Mouse (Mus musculus): ENCODE results near the gene Isy1.

Isy1 gene

DNA sequence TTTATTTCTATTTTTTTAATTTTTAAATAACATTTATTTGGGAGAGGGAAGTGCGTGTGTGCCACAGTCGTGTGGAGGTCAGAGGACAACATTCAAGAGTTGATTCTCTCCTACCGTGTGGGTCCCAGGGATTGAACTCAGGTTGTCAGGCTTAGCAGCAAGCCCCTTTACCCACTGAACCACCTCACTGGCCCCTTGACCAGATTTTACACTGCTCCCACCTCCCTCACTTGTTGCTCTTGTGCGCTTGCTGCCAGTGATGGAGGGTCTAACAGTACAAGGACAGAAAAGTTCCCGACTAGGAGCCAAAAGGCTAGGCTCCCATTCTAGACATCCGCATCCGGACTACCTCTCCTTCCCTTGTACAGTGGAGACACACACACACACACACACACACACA lies 33.1 kb downstream of the Isy1 start:
- no peak for DNase-seq (ENCODE audit: low read depth, low spot score)

- no peak for DNase-seq (ENCODE audit: low read depth, low spot score)
Measured at GRCm38 (mm10) chr6:87804886-87805285, 33.7 kb downstream of the Isy1 start.

- DNase-seq (ENCODE audit: low read depth, low spot score) = no peak
Measured at GRCm38 (mm10) chr6:87804036-87804435, 34.6 kb downstream of the Isy1 start.

GRCm38 (mm10) chr6:87802462-87802861 lies 36.1 kb downstream of the Isy1 start:
- no peak for DNase-seq (ENCODE audit: low read depth, low spot score)

GRCm38 (mm10) chr6:87799576-87799975 lies 39.0 kb downstream of the Isy1 start:
- no peak for DNase-seq (ENCODE audit: low read depth, low spot score)

GRCm38 (mm10) chr6:87797321-87797720 lies 41.3 kb downstream of the Isy1 start:
- no peak for DNase-seq (ENCODE audit: low read depth, low spot score)

DNA sequence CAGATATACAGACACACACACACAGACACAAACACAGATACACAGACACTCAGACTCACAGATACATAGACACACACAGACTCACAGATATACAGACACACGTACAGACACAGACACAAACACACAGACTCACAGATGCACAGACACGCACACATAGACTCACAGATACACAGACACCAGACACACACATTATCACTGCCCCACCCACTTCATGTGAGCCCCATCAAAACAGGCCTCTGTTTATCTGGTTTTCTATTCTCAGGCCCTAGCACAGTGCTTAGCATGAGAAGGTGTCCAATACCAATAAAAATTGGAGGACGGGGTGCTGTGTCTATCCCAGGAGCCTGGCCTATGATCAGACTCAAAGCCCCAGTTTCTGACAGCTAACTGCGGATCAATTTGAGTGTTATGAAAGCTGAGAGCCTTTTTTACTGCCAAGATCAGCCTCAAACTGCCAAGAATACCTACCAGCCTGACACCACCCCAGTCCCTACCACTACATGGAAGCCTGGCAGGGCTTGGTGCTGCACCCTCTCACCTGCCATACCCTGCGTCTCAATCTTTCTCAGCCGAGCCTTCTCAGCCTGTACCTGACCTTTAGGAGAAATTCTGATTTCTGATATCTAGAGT lies 42.2 kb downstream of the Isy1 start:
- no peak for DNase-seq (ENCODE audit: low read depth, low spot score)

DNA sequence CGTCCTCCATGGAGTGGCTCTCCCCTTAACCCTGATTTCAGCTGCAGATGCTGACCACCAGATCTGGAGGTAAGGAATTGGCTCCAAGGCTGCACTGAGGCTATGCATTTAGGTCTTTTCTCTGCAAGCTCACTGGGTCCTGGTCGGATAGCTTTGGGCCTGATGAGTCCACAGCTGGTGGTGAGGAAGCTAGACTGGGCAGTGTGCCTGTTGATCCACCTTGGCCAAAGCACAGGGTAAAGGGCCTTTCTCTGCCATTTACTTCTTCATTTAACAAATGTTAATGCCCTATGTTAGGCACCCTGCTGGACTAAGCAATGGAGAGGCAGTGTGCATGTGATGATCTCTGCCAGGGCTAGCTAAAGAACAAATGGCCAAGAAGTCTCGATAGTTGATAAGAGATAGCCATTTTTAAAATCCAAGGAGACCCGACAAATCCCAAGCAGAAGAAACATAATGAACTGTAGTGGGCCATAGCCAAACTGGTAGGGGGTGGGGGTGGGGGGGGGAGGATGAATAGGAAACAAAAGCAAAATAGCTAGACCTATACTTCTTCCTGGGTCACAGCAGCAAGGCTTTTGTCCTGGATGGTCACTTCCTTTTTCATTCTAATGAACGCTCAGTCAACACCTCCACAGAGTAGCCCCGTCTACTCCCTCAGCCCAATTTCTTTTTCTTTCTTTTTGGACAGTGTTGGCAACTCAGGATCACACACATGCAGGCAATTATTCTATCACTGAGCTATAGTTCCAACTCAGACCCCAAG lies 43.0 kb downstream of the Isy1 start:
- no peak for DNase-seq (ENCODE audit: low read depth, low spot score)

GRCm38 (mm10) chr6:87793821-87794510 lies 44.6 kb downstream of the Isy1 start:
- no peak for DNase-seq (ENCODE audit: low read depth, low spot score)

DNA sequence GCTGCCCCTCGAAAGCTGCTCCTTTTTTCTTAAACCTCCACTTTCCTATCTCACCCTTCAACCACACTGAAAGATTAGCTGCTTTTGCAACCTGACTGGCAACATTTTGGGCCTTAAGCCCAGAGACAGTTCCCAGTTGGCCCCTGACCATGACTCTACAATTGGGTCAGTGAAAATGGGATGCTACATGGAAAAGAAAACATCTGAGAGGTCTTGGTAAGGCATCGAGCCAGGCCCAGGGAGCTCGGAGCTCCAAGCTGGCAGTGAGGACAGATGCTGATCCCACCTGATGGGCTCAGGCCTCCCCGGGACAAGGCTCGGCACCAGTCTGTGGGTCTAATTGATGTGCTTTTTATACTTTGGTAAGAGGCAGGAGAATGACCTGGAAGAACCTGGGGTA lies 46.8 kb downstream of the Isy1 start:
- DNase-seq (ENCODE audit: low read depth, low spot score) = no peak

- no peak for DNase-seq (ENCODE audit: low read depth, low spot score)
Measured at GRCm38 (mm10) chr6:87790779-87791480, 47.7 kb downstream of the Isy1 start.

DNA sequence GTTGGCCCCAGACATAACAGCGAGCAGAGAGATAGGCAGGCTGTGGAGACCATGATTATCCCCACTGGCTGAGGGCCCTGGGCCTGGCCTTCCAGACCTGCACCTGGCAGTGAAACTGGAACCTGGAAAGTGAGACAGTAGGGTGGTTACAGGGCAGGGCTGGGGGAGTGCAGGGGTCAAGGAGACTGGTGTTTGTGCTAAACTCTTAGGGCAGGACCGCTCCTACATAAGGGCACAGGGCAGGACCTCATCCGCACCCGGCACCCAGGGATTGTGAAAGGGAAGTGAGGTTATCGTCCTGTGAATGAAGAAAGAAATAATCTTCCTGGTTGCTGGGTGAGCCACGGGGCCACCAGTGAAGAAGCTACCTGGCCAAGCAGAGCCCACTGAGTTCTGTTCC lies 48.8 kb downstream of the Isy1 start:
- no peak for DNase-seq (ENCODE audit: low read depth, low spot score)

DNA sequence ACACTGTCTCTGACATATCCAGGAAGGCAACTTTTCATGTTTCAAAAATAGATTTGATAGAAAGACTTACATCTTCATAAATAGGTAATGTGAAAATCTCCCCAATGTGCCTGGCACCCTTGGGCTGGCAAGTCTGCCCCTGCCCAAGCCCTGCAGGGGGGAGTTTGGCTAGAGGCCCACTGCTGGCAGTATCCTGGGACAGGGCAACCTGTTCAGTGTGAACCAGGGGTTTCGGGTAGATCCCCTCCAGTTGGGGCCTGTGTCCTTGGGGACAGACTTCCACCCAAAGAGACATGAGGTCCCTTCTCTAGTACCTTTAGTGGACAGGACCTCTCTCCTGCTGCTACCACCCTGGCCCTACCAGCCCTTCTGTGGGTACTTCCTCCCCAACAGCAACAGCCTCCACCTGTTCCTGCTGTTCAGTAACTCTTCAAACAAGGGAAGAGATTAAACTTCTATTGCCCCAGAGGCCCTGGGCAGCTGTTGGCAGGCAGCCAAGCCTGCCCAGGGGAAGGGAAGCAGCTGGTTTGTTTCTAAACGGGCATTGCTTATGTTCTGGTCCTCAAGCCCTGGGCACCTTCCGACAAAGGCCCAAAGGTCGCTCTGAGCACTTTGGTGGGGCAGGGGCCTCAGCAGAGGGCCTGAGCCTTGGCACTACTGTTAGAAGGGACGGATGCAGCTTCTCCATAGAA lies 49.6 kb downstream of the Isy1 start:
- DNase-seq (ENCODE audit: low read depth, low spot score) = no peak

GRCm38 (mm10) chr6:87788266-87788895 lies 50.2 kb downstream of the Isy1 start:
- DNase-seq (ENCODE audit: low read depth, low spot score) = no peak

- DNase-seq (ENCODE audit: low read depth, low spot score) = no peak
Measured at GRCm38 (mm10) chr6:87787108-87787890, 51.3 kb downstream of the Isy1 start.

DNA sequence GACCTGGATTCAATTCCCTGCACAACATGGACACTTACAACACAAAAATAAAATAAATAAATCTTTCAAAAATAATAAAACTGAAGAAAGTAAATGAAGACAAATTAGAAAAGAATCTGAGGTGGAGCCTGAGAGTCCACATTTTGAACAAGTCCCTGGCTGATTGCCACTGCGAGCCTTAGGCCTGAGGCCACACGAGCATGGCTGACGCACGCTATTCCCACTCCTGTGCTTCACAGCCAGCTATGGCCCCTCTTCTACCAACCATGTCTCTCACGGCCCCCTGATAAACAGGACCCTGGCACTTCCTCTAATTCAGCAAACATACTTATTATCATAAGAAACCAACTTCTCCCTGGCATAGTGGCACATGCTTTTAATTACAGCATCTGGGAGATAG lies 52.0 kb downstream of the Isy1 start:
- DNase-seq (ENCODE audit: low read depth, low spot score) = no peak

DNA sequence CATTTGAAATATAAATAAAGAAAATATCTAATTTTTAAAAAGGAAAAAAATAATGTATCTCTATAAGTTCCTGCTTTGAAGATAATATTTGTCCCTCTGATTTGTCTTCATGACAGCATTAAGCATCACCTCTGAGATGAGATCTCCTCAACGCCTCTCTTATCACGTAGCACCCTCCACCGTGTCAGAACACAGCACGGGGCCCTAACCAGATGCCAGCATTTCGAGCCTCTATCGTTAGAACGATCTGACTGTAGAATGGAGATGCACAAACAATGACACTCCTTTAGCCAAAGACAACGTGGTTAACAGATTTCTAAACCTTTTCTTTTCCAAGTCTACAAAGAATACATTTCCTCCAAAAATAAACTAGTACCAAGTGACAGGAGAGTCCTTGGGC lies 54.6 kb downstream of the Isy1 start:
- DNase-seq (ENCODE audit: low read depth, low spot score) = no peak

GRCm38 (mm10) chr6:87780546-87781301 lies 57.9 kb downstream of the Isy1 start:
- no peak for DNase-seq (ENCODE audit: low read depth, low spot score)
